In genomic region chr7:144291478-144291877, GRCm38 (mm10) we compare ENCODE assay signal across 23 mouse cellular contexts.
DNase-seq lines count a peak whose midpoint lies in the region; ATAC-seq and TF ChIP-seq lines count a peak whose summit lies in the region.
"Had no signal": no experiment of that assay in that cellular context is flagged by ENCODE, and none has a peak within 500 bp of the region (broad histone marks: within the 10 kb centered on the region; RNA-seq: fewer than 3 reads in every experiment).

No protein-coding gene starts in this region.

- TF ChIP-seq CTCF in midbrain, postnatal 0 days (IDR thresholded peaks at IDR 0.05): no peak
- no peak for TF ChIP-seq CTCF in Patski (IDR thresholded peaks at IDR 0.05)
- TF ChIP-seq CTCF in hindbrain, postnatal 0 days (IDR thresholded peaks at IDR 0.05; ENCODE audit: low read depth): no peak

- H3K4me1 ChIP-seq in midbrain, embryonic 13.5 days (replicated peaks): peaks cover 70% of the 10 kb centered on the region
- H3K4me1 ChIP-seq in midbrain, postnatal 0 days (ENCODE audit: insufficient read depth, low read length): peaks cover 27% of the 10 kb centered on the region
- peaks cover 33% of the 10 kb centered on the region for H3K4me1 ChIP-seq in hindbrain, postnatal 0 days (ENCODE audit: insufficient read depth, low read length)
- H3K4me1 ChIP-seq: heart, embryonic 12.5 days; limb, embryonic 12.5 days; liver, embryonic 12.5 days; lung, embryonic 15.5 days had no signal

- WGBS in midbrain, embryonic 13.5 days: 66% methylated on average over 7 of the region's 7 CpGs
- WGBS in midbrain, postnatal 0 days: 50% methylated on average over 7 of the region's 7 CpGs
- 43% methylated on average over 7 of the region's 7 CpGs for WGBS in hindbrain, postnatal 0 days

- H3K27ac ChIP-seq in midbrain, embryonic 13.5 days: peak overlapping the region; percentile 52
- no peak overlapping the region for H3K27ac ChIP-seq in midbrain, postnatal 0 days (ENCODE audit: low read depth, low read length)
- H3K27ac ChIP-seq in hindbrain, postnatal 0 days: peak overlapping the region; percentile 16; the same call in 1 of the 2 replicates
- H3K27ac ChIP-seq: forebrain, embryonic 12.5 days; gastrocnemius, adult 2 months; limb, embryonic 12.5 days; liver, embryonic 12.5 days; lung, embryonic 15.5 days; neural tube, embryonic 12.5 days had no signal

- ATAC-seq in midbrain, embryonic 13.5 days: no peak
- ATAC-seq in midbrain, postnatal 0 days (ENCODE audit: low FRiP score): no peak
- ATAC-seq in Patski: peak; percentile 87
- ATAC-seq in hindbrain, postnatal 0 days: no peak
- ATAC-seq: activated CD4-positive, CD25-positive, alpha-beta regulatory T cell, adult 4 months; liver, embryonic 12.5 days had no signal

- H3K36me3 ChIP-seq in midbrain, embryonic 13.5 days: no peaks in the 10 kb centered on the region
- no peaks in the 10 kb centered on the region for H3K36me3 ChIP-seq in midbrain, postnatal 0 days (ENCODE audit: insufficient read depth, low read length)
- H3K36me3 ChIP-seq in hindbrain, postnatal 0 days (ENCODE audit: insufficient read depth, low read length): no peaks in the 10 kb centered on the region
- H3K36me3 ChIP-seq: forebrain, embryonic 12.5 days; heart, embryonic 12.5 days; limb, embryonic 12.5 days; liver, embryonic 12.5 days; lung, embryonic 15.5 days; neural tube, embryonic 12.5 days had no signal

- H3K27me3 ChIP-seq in midbrain, embryonic 13.5 days: no peaks in the 10 kb centered on the region
- no peaks in the 10 kb centered on the region for H3K27me3 ChIP-seq in midbrain, postnatal 0 days (ENCODE audit: insufficient read depth, low read length)
- H3K27me3 ChIP-seq in Patski: no peaks in the 10 kb centered on the region
- no peaks in the 10 kb centered on the region for H3K27me3 ChIP-seq in hindbrain, postnatal 0 days (ENCODE audit: insufficient read depth, low read length)
- H3K27me3 ChIP-seq: forebrain, embryonic 12.5 days; limb, embryonic 12.5 days; lung, embryonic 15.5 days; neural tube, embryonic 12.5 days had no signal

- no peaks in the 10 kb centered on the region for H3K9me3 ChIP-seq in midbrain, embryonic 13.5 days
- no peaks in the 10 kb centered on the region for H3K9me3 ChIP-seq in midbrain, postnatal 0 days (ENCODE audit: low read length)
- no peaks in the 10 kb centered on the region for H3K9me3 ChIP-seq in hindbrain, postnatal 0 days (ENCODE audit: low read length)
- H3K9me3 ChIP-seq: forebrain, embryonic 12.5 days; heart, embryonic 12.5 days; limb, embryonic 12.5 days; liver, embryonic 12.5 days; lung, embryonic 15.5 days; neural tube, embryonic 12.5 days had no signal

- DNase-seq in kidney, adult 18-20 months: peak; percentile 13
- DNase-seq in kidney, postnatal 14 days: no peak
- no peak for DNase-seq in midbrain, postnatal 0 days (ENCODE audit: low spot score)
- DNase-seq in Patski (ENCODE audit: low read depth, low spot score): peak; percentile 69
- DNase-seq in hindbrain, postnatal 0 days (ENCODE audit: low spot score): no peak
- no peak for DNase-seq in right cerebral cortex, postnatal 36 days (ENCODE audit: low spot score in 2 of 2)
- no peak for DNase-seq in thymus, postnatal 4 days
- DNase-seq: adrenal gland, postnatal 14 days; cerebellum, adult 18-20 months; gastrocnemius, adult 2 months; heart, adult 11 months; heart, postnatal 14 days; kidney, postnatal 4 days; right cerebral cortex, postnatal 14 days; thymus, postnatal 36 days had no signal

- no peak overlapping the region for H3K4me3 ChIP-seq in midbrain, embryonic 13.5 days (replicated peaks)
- H3K4me3 ChIP-seq in midbrain, postnatal 0 days (ENCODE audit: low read depth, low read length): no peak overlapping the region
- no peak overlapping the region for H3K4me3 ChIP-seq in hindbrain, postnatal 0 days (ENCODE audit: low read length)
- H3K4me3 ChIP-seq: forebrain, embryonic 12.5 days; gastrocnemius, adult 2 months; heart, embryonic 12.5 days; limb, embryonic 12.5 days; liver, embryonic 12.5 days; lung, embryonic 15.5 days; neural tube, embryonic 12.5 days had no signal

- H3K4me2 ChIP-seq in midbrain, embryonic 13.5 days (replicated peaks): no peak overlapping the region
- H3K4me2 ChIP-seq in midbrain, postnatal 0 days (ENCODE audit: low read depth, low read length, poor library complexity, severe bottlenecking): no peak overlapping the region
- H3K4me2 ChIP-seq in hindbrain, postnatal 0 days (ENCODE audit: low read depth, low read length): no peak overlapping the region
- H3K4me2 ChIP-seq: forebrain, embryonic 12.5 days; heart, embryonic 12.5 days; limb, embryonic 12.5 days; liver, embryonic 12.5 days; lung, embryonic 15.5 days; neural tube, embryonic 12.5 days had no signal

- POLR2A ChIA-PET in Patski (lab: Charles Lee): no interaction called here

- in situ Hi-C loops in Patski (cut with MboI; ENCODE audit: low pct_unique_long_range_greater_than_20kb): no loop called here

- H3K9ac ChIP-seq in midbrain, embryonic 13.5 days (replicated peaks): 0 out of 2 replicates have a peak overlapping the region, but pooled peaks have one; percentile 5
- no peak overlapping the region for H3K9ac ChIP-seq in midbrain, postnatal 0 days (replicated peaks; ENCODE audit: low read length, poor library complexity, severe bottlenecking)
- H3K9ac ChIP-seq in hindbrain, postnatal 0 days (replicated peaks; ENCODE audit: low read length): no peak overlapping the region
- H3K9ac ChIP-seq: forebrain, embryonic 12.5 days; heart, embryonic 12.5 days; limb, embryonic 12.5 days; liver, embryonic 12.5 days; lung, embryonic 15.5 days; neural tube, embryonic 12.5 days had no signal

- CTCF ChIA-PET in Patski (lab: Charles Lee): no interaction called here

Comparison
In these comparisons a context has a peak if more than half of its experiments do, and no peak if none do; other contexts are left out.
1. DNase-seq: peak in kidney, adult 18-20 months (single experiment) and Patski (single experiment); none in kidney, postnatal 14 days (single experiment), midbrain, postnatal 0 days (single experiment), hindbrain, postnatal 0 days (single experiment), right cerebral cortex, postnatal 36 days (0 of 2) and thymus, postnatal 4 days (single experiment).